Mouse (Mus musculus): ENCODE measurements around the gene Hsf4.

Hsf4 gene

DNA sequence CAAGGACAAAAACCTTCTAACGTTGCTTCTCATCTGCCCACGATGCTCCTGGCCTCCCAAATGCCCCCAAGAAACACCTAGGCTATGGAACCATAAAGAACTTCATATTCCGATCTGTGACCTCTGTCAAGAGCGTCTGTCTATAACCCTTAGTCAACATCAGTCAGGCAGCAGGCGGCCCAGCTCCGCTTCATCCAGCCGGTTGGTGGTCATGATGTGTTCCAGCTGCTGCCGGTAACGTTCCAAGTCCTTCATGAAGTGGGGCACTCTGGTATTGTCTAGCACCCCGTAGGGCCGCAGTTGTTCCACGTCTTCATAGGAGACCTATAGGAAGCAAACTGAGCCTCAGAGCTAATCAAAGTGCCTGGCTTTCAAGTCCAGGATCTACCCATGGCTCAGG is 12.2 kb downstream of the Hsf4 start:
- CTCF ChIA-PET: interaction anchor here (1.0 kb wide), 1 partner anchor 16 kb away, joined by 3 read pairs; the partner anchor contains the start of gene E2f4

DNA sequence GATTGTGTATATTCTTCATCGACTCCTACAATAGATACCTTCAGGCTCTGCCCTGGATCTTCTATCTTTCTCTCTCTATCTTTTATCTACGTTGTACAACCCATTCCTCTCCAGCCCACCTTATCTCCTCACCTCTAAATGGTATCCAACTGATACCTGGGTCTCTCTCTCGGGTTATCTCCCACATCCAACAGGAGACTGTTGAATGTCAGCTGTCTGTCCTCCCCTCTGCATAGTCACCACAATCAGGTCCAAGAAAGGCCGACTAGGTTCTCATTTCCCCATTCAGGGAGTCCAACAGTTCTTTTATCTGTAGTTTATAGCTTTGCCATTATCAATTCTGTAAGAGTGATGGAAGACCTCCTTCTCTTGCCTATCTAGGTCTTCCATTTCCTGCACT is 12.6 kb downstream of the Hsf4 start:
- CTCF ChIA-PET: interaction anchor here (1.0 to 1.1 kb wide), 2 partner anchors 23 to 27 kb away, joined by 4 to 5 read pairs; partner anchors contain the start of gene B3gnt9

DNA sequence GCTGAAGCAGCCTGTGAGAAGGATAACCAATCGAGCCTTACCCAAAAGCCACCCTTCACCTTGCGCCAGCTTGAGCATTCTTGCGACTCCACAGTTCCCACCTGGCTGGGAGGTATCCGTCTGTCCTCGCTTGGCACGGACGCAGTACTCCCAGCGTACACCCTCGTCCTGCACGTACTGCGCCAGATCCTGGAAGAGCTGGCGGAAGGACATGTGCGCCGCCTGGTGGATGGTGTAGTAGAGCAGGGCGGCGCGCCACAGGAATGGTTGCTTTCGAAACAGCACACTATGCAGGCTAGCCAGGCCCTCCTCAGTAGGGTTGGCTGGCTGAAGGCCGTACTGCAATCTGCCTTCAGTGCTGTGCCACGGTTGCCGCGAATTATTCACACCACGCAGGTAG is 13.5 kb downstream of the Hsf4 start:
- CTCF ChIA-PET: interaction anchor here (0.9 to 1.1 kb wide), 3 partner anchors 24 to 104 kb away, joined by 3 to 5 read pairs (median 4); partner anchors contain the start of gene B3gnt9

DNA sequence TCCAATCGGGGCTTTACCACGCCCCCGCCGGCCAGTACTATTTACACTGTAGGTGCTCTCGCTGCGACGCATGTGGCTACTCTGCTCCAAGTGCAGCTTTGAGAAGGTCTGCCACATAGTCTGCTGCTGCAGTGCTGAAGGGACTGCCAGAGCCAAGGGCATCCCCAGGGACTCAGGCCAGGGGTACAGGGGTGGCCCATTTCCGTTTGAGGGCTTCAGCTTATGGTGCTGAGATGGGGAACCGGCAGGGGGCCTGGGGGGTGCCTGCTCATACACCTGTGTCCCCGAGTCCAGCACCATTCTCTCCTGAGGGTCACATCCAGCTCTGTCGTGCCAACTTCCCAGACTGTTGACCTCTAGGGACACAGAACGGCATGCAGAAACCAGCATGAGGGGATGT is 15.9 kb downstream of the Hsf4 start:
- CTCF ChIA-PET: no interaction called here

DNA sequence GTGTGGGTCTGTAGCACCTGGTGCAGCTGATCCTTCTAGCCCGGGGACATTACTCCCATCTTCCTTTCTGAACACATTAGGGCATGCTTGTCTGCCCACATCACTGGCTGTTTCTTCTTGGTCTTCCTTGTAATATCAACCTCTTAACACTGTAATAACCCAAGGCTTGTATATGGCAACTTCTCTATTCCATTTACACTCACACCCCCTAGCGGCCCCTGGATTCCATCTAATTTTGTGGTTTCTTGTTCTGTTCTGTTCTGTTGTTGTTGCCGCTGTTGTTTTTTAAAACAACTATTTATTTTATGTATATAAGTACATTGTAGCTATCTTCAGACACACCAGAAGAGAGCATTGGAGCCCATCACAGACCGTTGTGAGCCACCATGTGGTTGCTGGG is 17.3 kb downstream of the Hsf4 start:
- CTCF ChIA-PET: no interaction called here

DNA sequence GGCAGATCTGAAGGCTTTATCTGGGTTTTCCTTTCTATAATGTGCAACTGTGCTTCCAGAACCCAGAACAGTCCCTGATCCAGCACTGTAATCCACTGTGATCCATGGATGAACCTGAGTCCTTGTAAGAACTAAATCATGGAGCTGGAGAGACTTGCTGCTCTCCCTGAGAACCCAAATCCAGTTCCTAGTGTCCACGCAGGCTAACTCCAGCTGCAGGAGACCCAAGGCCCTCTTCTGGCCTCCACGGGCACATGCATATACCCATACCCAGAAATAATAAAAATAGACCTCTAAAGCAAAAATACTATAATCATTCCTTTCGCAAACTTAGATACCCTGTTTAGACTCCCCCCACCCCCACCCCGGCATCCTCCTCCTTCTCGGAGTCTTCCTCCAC is 18.6 kb downstream of the Hsf4 start:
- CTCF ChIA-PET: interaction anchor here (1.3 kb wide), 1 partner anchor 11 kb away, joined by 3 read pairs; no protein-coding TSS in a partner anchor

DNA sequence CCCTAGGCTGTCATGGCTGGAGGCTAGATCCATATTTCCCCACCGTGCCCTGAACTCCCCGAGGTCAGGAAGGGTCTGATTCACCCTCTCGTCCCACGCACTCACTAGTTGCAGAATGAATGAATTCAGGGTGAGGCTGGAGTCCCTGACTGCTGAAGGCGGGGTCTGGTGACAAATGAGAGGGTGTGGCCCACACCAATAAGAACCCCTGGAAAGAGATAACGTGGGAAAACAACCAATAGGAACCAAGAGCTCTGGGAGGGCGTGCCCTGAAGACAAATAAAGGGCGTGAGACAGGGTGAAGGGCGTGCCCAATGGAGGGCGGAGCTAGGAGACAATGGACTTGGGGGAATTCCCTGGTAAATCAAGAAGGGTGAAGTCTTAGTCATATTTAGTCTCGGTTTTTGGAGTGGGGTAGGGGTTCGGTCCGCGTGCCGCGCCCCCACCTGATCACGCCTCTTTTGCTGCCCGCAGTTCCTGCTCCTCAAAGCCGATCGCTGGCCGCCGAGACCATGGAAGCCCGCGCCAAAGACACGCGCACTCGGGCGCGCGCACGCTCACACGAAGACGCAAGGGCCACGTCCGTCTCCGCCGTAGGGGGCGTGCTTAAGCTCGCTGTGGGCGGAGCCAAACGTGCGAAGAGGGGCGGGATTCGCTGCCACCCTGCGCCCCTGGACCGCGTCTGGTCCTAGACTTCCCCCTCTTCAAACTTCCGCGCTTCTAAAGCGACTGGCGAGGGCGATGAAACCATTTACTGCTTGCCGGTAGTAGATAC is 19.5 kb downstream of the Hsf4 start:
- CTCF ChIA-PET: interaction anchor here (0.6 kb wide), 1 partner anchor 28 kb away, joined by 3 read pairs; no protein-coding TSS in a partner anchor

DNA sequence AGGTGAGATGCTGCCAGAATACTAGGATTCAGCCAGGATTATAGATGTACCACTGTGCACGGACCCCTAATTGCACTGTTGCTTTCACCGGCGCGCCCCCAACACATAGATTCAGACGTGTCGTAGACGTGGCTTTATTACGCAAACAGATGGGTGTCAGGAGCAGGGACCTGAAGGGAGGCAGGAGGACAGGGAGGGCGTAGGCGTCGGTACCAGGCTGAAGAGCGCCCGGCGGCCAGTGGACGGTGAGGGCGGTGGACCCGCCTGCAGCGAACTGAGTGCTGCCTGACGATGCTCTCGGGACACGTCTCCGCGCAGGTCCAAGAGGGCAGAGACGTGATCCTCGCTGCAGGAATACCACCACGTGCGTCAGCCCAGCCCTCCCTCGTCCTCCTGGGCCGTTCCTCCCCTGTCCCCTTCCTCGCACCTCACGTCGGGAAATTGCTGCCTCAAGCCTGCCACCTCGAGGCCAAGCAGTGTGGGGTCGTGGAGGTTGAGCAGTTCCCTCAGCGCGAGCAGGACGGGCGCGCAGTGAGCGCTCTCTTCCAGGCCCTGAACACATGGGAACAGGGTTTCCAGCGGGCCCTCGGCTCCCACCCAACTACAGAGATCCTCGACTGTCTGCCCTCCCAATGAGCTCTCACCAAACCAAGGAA is 20.3 kb downstream of the Hsf4 start, which contains the start of gene 4931428F04Rik:
Gene 4931428F04Rik (minus strand): TSS at position 60 of the 656 bp plus-strand sequence.
- CTCF ChIA-PET: no interaction called here

DNA sequence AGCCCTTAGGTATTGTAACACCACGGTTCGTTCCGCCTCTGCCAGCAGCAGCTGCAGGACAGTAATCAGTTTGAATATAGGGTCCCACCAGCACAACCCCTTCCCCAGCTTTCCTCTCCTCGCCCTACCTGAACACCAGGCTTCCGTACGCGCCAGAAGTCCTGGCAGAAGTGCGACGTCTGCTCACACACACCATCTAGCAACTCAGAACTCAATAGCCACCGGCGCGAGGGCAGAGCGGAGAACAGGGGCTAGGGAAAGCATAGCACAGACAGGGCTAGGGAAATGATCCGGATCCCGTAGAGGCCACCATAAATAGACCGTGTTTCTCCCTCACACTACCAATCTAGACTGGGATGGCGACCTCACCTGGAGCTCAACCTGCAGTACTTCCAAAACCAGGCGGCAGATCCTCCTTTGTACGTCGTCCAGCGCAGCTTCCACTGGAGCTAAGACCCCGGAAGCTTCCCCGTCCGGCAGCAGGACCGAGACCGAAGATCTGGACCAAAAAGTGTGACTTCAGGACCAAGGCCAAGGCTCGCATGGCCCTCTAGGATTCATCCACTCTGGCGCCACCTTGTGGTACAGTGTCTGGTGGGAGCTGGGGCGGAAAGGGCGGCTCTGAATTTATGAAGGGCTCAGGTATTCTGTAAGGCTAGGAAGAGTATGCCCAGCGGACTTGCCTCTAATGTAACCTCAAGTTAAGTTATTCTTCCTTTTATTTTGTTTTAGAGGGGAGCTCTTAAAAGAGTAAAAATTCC is 21.1 kb downstream of the Hsf4 start:
- CTCF ChIA-PET: interaction anchor here (0.9 kb wide), 1 partner anchor 14 kb away, joined by 3 read pairs; no protein-coding TSS in a partner anchor

DNA sequence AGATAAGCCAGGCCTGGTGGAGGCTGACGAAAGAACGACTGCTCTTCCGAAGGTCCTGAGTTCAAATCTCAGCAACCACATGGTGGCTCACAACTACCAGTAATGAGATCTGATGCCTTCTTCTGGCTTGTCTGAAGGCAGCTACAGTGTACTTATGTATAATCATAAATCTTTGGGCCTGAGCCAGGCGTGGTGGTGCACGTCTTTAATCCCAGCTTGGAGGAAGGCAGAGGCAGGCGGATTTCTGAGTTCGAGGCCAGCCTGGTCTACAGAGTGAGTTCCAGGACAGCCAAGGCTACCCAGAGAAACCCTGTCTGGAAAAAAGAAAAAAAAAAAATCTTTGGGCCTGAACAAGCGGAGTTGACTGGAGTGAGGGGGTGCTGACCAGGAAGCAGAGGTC is 21.8 kb downstream of the Hsf4 start:
- CTCF ChIA-PET: interaction anchor here (0.7 to 0.9 kb wide), 2 partner anchors 13 to 138 kb away, joined by 3 to 5 read pairs; no protein-coding TSS in a partner anchor

DNA sequence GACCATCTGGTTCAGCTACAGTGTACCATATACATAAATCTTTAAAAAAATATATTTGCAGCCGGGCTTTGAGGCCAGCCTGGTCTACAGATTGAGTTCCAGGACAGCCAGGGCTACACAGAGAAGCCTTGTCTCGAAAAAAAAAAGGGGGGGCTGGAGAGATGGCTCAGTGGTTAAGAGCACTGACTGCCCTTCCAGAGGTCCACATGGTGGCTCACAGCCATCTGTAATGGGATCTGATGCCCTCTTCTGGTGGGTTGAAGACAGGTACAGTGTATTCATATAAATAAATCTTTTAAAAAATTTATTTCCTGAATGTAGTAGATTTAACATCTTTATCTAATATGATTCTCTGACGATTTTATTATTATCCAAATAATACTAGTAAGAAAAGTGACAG is 22.2 kb downstream of the Hsf4 start:
- CTCF ChIA-PET: interaction anchor here (0.7 kb wide), 1 partner anchor 138 kb away, joined by 5 read pairs; no protein-coding TSS in a partner anchor

DNA sequence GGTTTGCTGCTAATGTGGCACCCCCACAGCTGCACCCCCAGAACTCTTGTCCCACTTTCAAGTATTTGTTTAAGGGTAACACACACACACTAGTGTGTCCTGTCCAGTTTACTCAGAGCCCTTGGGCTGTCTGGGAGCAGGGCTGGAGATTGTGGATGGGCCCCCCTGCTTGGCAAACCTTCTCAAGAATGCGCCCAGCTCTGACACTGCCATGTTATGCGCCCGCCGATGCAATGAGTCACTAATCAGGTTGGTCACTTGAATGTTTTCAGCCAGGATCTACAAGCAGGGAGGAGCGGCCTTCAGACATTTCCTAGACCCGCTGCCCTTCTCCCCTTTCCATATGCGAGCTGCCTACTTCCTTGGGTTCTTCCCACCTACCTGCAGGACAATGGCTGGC is 22.9 kb downstream of the Hsf4 start:
- CTCF ChIA-PET: no interaction called here

DNA sequence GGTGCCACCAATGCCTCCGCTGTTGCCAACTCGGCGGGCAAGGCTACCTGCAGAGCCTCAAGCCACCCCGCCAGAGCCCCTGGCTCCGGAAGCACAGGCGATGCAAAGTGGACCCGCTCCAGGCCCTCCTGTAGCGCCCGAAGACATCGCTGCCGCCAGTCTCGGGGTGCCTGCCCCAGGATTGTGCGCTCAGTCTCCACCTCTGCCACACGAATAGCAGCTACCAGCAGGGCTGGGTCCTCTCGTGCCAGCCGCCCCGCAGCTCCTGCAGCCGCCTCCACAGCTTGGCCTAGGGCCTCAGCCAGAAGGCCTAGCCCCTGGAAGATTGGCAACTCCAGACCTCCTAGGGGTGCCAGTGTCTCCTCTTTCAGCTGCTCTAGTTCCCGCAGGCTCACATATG is 23.8 kb downstream of the Hsf4 start:
- CTCF ChIA-PET: no interaction called here

DNA sequence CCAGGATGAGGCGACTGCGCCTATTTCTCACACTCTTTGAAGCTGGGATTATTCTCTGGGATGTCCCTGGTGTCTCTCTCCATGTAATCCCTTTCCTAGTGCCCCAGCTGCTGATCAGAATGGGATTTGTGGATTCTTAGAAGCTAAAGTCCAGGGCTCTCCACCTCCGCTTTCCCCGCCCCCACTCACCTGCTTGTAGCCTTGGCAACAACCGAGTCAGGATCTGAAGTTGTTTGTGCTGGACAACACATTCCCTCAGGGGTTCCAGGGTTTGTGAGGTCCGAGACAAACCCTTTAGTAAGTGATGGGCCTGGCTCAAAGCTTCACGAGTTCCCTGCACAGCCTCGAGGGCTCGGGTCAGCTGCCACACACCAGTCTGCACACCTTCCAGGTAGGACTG is 25.2 kb downstream of the Hsf4 start:
- CTCF ChIA-PET: no interaction called here

DNA sequence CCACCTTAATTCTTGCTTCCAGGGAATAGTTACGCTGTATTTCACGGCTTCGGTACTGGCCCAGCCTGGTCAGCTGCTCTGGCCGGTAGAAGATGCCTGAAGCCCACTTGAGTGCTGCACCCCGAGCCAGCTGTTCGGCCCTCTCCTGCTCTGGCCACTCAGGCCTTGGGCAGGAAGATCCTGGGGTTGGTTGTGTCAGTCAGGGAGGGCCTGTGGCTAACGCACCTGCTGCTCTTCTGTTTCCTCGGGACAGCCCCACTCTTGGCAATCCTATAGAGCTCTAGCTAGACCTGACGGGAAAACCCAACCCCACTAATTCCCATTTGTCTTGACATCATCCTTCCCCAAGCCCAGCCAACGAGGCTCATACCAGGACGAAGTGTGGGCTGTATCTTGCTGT is 25.7 kb downstream of the Hsf4 start:
- CTCF ChIA-PET: no interaction called here

DNA sequence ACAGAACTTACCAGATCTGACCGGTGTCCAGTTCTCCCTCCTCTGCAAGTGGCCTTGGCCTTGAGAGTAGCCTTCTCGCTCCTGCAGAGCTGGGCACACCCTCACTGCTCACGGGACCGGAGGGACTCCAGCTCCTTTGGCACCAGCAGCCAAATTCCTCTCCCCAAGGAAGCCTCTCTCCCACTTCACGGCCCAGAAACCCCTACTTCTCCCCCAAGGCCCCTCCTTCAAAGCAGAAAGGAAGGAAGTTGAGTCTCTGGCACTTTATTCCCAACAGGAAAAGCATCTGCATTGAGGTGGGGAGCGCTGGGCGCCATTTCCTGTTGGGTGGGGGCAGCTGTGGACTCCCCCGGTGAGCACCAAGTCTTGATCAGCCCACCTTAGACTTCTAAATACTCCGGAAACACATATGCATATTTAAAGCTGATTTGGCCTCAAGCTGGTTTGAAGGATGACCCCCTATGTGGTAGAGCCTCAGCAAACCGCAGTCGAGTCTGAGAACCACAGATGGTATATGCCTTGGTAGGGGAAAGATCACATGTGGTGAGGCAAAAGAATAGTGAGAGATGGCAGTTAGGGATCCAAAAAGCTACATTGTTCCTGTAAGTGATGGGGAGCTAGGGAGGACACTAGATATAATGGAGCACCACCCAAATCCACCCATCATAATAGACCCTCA is 26.4 kb downstream of the Hsf4 start, which contains the start of gene Exoc3l:
Gene Exoc3l (minus strand): TSS at position 207 of the 679 bp plus-strand sequence.
- CTCF ChIA-PET: interaction anchor here (0.7 kb wide), 1 partner anchor 123 kb away, joined by 3 read pairs; no protein-coding TSS in a partner anchor

DNA sequence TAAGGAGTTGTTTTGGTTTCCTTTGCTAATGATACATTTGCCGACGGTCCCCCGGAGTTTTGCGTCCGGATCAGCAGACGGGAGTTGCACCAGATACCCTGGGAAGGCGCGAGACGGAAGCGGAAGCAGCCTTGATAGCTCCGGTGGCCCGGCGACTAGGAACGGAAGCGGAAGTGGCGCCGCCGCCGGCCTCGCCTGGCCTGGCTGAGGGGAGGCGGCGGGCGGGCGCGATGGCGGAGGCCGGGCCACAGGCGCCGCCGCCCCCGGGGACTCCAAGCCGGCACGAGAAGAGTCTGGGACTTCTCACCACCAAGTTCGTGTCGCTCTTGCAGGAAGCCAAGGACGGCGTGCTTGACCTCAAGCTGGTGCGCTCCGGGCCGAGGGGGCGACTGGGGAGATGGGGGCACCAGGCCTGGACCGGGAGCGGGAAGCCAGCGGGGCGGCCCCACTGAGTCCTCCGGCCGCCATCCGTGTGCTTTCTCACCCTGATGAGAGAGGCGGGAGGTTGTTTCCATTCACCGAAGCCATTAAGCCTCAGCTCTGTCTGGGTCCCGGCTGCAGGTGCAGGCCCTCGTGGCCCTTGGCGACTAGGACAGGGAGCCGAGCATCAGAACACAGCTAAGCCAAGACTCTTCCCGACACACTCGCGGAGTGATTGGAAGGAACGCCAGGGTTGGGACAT is 28.1 kb downstream of the Hsf4 start, which contains the start of gene E2f4:
Gene E2f4 (plus strand): TSS at position 153 of the 682 bp plus-strand sequence.
- CTCF ChIA-PET: interaction anchor here (0.9 kb wide), 1 partner anchor 16 kb away, joined by 3 read pairs; no protein-coding TSS in a partner anchor

DNA sequence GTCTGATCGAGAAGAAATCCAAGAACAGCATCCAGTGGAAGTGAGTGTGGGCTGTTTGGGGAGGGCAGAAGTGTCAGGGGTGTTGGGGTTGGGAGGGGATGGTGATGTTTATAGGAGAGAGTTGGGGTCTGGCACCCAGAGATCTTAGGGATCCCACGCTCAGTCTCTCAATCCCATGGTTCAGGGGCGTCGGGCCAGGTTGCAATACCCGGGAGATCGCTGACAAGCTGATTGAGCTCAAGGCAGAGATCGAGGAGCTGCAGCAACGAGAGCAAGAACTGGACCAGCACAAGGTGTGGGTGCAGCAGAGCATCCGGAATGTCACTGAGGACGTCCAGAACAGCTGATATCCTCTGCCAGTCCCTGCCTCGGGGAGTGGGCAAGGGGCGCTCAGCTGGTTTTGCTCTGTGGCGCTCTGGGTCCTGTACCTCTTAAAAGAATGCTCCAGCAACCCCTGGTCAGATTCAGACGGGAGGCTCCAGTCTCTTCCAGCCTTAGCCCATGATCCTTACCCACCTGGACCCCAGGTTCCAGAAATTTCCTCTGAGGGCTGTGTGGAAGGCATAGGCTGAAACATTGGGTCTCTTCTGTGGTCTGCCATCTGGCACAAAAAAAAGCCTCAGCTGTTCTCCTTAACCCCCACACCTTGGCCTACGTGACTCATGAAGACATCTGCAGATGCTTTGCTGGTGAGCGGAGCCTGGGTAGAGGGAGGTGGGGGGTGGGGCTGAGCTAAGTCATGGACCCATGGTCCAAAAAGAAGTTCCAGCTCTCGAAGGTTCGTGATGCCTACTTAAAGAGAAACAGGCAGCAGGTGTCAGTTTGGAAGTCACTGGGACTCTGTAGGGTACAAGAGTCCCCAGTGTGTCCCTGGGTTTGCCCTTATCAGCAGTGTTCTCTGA is 29.0 kb downstream of the Hsf4 start:
- CTCF ChIA-PET: no interaction called here

DNA sequence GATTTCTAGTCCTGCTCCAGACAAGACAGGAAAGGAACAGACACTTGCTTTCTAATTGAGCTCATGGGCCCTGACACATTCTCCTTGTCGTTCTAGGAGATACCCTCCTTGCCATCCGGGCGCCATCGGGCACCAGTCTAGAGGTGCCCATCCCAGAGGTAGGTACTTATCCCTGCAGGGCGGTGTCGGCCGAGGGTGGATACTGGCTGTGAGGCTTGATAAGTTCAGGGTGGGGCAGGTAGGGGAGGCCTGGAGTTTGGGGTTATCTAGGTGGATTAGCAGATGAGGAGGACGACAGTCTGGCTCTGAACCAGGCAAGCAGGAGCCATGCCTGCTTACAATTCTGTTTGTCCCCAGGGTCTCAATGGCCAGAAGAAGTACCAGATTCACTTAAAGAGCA is 30.4 kb downstream of the Hsf4 start:
- CTCF ChIA-PET: no interaction called here
